In genomic region chr7:81554369-81554768, GRCm38 (mm10) we compare ENCODE assay signal across 10 mouse cellular contexts. TPM values are rescaled to one million over a fixed set of nuclear protein-coding genes. Genes with fewer than 3 reads are reported as not detected.
DNase-seq lines count a peak whose midpoint lies in the region; ATAC-seq and TF ChIP-seq lines count a peak whose summit lies in the region.
"Had no signal": no experiment of that assay in that cellular context is flagged by ENCODE, and none has a peak within 500 bp of the region (broad histone marks: within the 10 kb centered on the region; RNA-seq: fewer than 3 reads in every experiment).

No protein-coding gene starts in this region.

- ATAC-seq in hindbrain, embryonic 14.5 days (ENCODE audit: low FRiP score) = no peak
- ATAC-seq in hindbrain, embryonic 16.5 days = no peak

- H3K9me3 ChIP-seq in hindbrain, embryonic 14.5 days (ENCODE audit: control insufficient read depth, low read length) = no peaks in the 10 kb centered on the region
- H3K9me3 ChIP-seq in hindbrain, embryonic 16.5 days (ENCODE audit: control insufficient read depth, low read length) = no peaks in the 10 kb centered on the region
- no peaks in the 10 kb centered on the region for H3K9me3 ChIP-seq in MEL (replicated peaks; ENCODE audit: insufficient read depth, low read length)
- H3K9me3 ChIP-seq: embryonic facial prominence, embryonic 15.5 days had no signal

- no peak overlapping the region for H3K4me3 ChIP-seq in hindbrain, embryonic 14.5 days (replicated peaks; ENCODE audit: low read length)
- no peak overlapping the region for H3K4me3 ChIP-seq in hindbrain, embryonic 16.5 days (ENCODE audit: low read length)
- H3K4me3 ChIP-seq in MEL (ENCODE audit: control insufficient read depth in 1 of 2, insufficient read depth in 1 of 2, low read depth in 2 of 2, low read length in 2 of 2) = no peak overlapping the region
- H3K4me3 ChIP-seq: embryonic facial prominence, embryonic 15.5 days had no signal

- TF ChIP-seq CTCF in MEL (IDR thresholded peaks at IDR 0.05 in 2 of 3, conservative IDR thresholded peaks at IDR 0.05 in 1 of 3; ENCODE audit: control insufficient read depth in 1 of 3, insufficient read depth in 1 of 3, low read depth in 2 of 3, low read length in 3 of 3, poor library complexity in 1 of 3, severe bottlenecking in 1 of 3) = peak; percentile 71 to 91 (median 89)

- TF ChIP-seq EP300 in MEL (IDR thresholded peaks at IDR 0.05; ENCODE audit: low read depth in 1 of 2, low read length in 2 of 2) = no peak

- no peaks in the 10 kb centered on the region for H3K36me3 ChIP-seq in hindbrain, embryonic 14.5 days (replicated peaks; ENCODE audit: control insufficient read depth, insufficient read depth)
- no peaks in the 10 kb centered on the region for H3K36me3 ChIP-seq in hindbrain, embryonic 16.5 days (ENCODE audit: control insufficient read depth, insufficient read depth, low read length)
- no peaks in the 10 kb centered on the region for H3K36me3 ChIP-seq in MEL (ENCODE audit: control insufficient read depth in 1 of 2, insufficient read depth in 2 of 2, low read length in 2 of 2)
- H3K36me3 ChIP-seq: embryonic facial prominence, embryonic 15.5 days had no signal

- H3K4me1 ChIP-seq in hindbrain, embryonic 14.5 days (replicated peaks; ENCODE audit: control insufficient read depth, insufficient read depth, low read length) = no peaks in the 10 kb centered on the region
- H3K4me1 ChIP-seq in hindbrain, embryonic 16.5 days (ENCODE audit: control insufficient read depth, insufficient read depth, low read depth, low read length) = no peaks in the 10 kb centered on the region
- no peaks in the 10 kb centered on the region for H3K4me1 ChIP-seq in MEL (ENCODE audit: control insufficient read depth in 1 of 2, insufficient read depth in 2 of 2, low read length in 2 of 2)
- H3K4me1 ChIP-seq: embryonic facial prominence, embryonic 15.5 days had no signal

- DNase-seq in hindbrain, embryonic 14.5 days (ENCODE audit: low spot score) = peak; percentile 60
- DNase-seq in A20 (ENCODE audit: low read depth, low spot score) = peak; percentile 59
- peak; percentile 74 for DNase-seq in MEL (ENCODE audit: low read depth, low spot score)
- peak; percentile 64 to 70 for DNase-seq in kidney, postnatal 4 days
- DNase-seq in thymus, postnatal 14 days = peak; percentile 48
- no peak for DNase-seq in ovary, postnatal 14 days (ENCODE audit: low spot score)
- no peak for DNase-seq in layer of hippocampus, postnatal 25 days (ENCODE audit: extremely low spot score in 1 of 2, low spot score in 1 of 2)

- H3K9ac ChIP-seq in hindbrain, embryonic 14.5 days = no peak overlapping the region
- H3K9ac ChIP-seq in hindbrain, embryonic 16.5 days (ENCODE audit: low read depth, low read length) = no peak overlapping the region
- H3K9ac ChIP-seq in MEL (ENCODE audit: control insufficient read depth, low read depth, low read length, poor library complexity, severe bottlenecking) = no peak overlapping the region
- H3K9ac ChIP-seq: embryonic facial prominence, embryonic 15.5 days had no signal

- no peak overlapping the region for H3K27ac ChIP-seq in hindbrain, embryonic 14.5 days
- no peak overlapping the region for H3K27ac ChIP-seq in hindbrain, embryonic 16.5 days (ENCODE audit: low read depth, low read length)
- no peak overlapping the region for H3K27ac ChIP-seq in MEL (ENCODE audit: control insufficient read depth, low read depth, low read length)
- H3K27ac ChIP-seq: embryonic facial prominence, embryonic 15.5 days had no signal

- no peak overlapping the region for H3K4me2 ChIP-seq in hindbrain, embryonic 14.5 days (replicated peaks)
- no peak overlapping the region for H3K4me2 ChIP-seq in hindbrain, embryonic 16.5 days (ENCODE audit: low read length)
- H3K4me2 ChIP-seq: embryonic facial prominence, embryonic 15.5 days had no signal

- TF ChIP-seq RAD21 in MEL (IDR thresholded peaks at IDR 0.05; ENCODE audit: low read depth, low read length) = peak; percentile 90

- H3K79me2 ChIP-seq in MEL (ENCODE audit: control insufficient read depth, insufficient read depth, low read length, poor library complexity) = no peaks in the 10 kb centered on the region

- whole genome bisulfite sequencing in hindbrain, embryonic 14.5 days = 75% methylated on average over 2 of the region's 2 CpGs
- 87% methylated on average over 2 of the region's 2 CpGs for WGBS in hindbrain, embryonic 16.5 days

- no peaks in the 10 kb centered on the region for H3K27me3 ChIP-seq in hindbrain, embryonic 14.5 days (ENCODE audit: control insufficient read depth, insufficient read depth, low read length)
- no peaks in the 10 kb centered on the region for H3K27me3 ChIP-seq in hindbrain, embryonic 16.5 days (replicated peaks; ENCODE audit: control insufficient read depth, insufficient read depth, low read length)
- no peaks in the 10 kb centered on the region; a peak in 2 of 4 replicates for H3K27me3 ChIP-seq in MEL (ENCODE audit: control insufficient read depth in 1 of 2, insufficient read depth in 2 of 2, low read length in 2 of 2)
- H3K27me3 ChIP-seq: embryonic facial prominence, embryonic 15.5 days had no signal

- TF ChIP-seq POLR2A in MEL (IDR thresholded peaks at IDR 0.05; ENCODE audit: control insufficient read depth in 1 of 2, insufficient read depth in 1 of 2, low read depth in 1 of 2, low read length in 2 of 2, poor library complexity in 1 of 2) = no peak

TF ChIP-seq in MEL, 35 proteins besides CTCF, POLR2A, EP300 and RAD21:
- TF ChIP-seq TCF12 (IDR thresholded peaks at IDR 0.05; ENCODE audit: low read depth, low read length) (no peak), ZC3H11A (IDR thresholded peaks at IDR 0.05; ENCODE audit: low read depth, low read length) (peak; percentile 84), SMC3 (IDR thresholded peaks at IDR 0.05; ENCODE audit: low read depth, low read length) (peak; percentile 92)

RNA-seq across cellular contexts. Expression of gene Fsd2, which starts 12.4 kb away (rescaled TPM):
- polyA plus RNA-seq in hindbrain, embryonic 14.5 days (2014; fragmentation: Nextera tagmentation; extraction: Ambion mirVana) = 0.10 and 0.21 TPM in 2 replicates
- polyA plus RNA-seq in hindbrain, embryonic 16.5 days (2015; fragmentation: Nextera tagmentation; extraction: Ambion mirVana) = 0.15 and 0.57 TPM in 2 replicates
- not detected in 2 replicates for total RNA-seq in MEL (2012; rRNA removed)
- polyA plus RNA-seq in MEL (2012; ENCODE audit: insufficient read depth in 1 of 2, insufficient read length in 2 of 2, low read depth in 1 of 2, low replicate concordance in 2 of 2, missing spikeins in 1 of 2) = under 1 TPM in 1 of 2 experiments, not detected in 1; 0.03 TPM
- under 1 TPM; 0.23 to 0.34 TPM for total RNA-seq in layer of hippocampus, postnatal 25 days (2021)

RNA-seq across cellular contexts. Expression of gene Whamm, which starts 16.7 kb away (rescaled TPM):
- polyA plus RNA-seq in hindbrain, embryonic 14.5 days (2014; fragmentation: Nextera tagmentation; extraction: Ambion mirVana) = 8.5 and 9.9 TPM in 2 replicates
- polyA plus RNA-seq in hindbrain, embryonic 16.5 days (2015; fragmentation: Nextera tagmentation; extraction: Ambion mirVana) = 2.0 and 6.0 TPM in 2 replicates
- 9.4 and 11.1 TPM in 2 replicates for total RNA-seq in MEL (2012; rRNA removed)
- 10 to 100 TPM in 1 of 2 experiments, not detected in 1; 22.9 TPM for polyA plus RNA-seq in MEL (2012; ENCODE audit: insufficient read depth in 1 of 2, insufficient read length in 2 of 2, low read depth in 1 of 2, low replicate concordance in 2 of 2, missing spikeins in 1 of 2)
- total RNA-seq in layer of hippocampus, postnatal 25 days (2021) = 10 to 100 TPM; 14.4 to 20.3 TPM

RNA-seq across cellular contexts. Expression of gene BC048679, which starts 56.3 kb away (rescaled TPM):
- polyA plus RNA-seq in hindbrain, embryonic 14.5 days (2014; fragmentation: Nextera tagmentation; extraction: Ambion mirVana) = not detected in 2 replicates
- polyA plus RNA-seq in hindbrain, embryonic 16.5 days (2015; fragmentation: Nextera tagmentation; extraction: Ambion mirVana) = not detected in 2 replicates
- not detected in 2 replicates for total RNA-seq in MEL (2012; rRNA removed)
- polyA plus RNA-seq in MEL (2012; ENCODE audit: insufficient read depth in 1 of 2, insufficient read length in 2 of 2, low read depth in 1 of 2, low replicate concordance in 2 of 2, missing spikeins in 1 of 2) = not detected
- not detected for total RNA-seq in layer of hippocampus, postnatal 25 days (2021)
- polyA plus RNA-seq: embryonic facial prominence, embryonic 15.5 days; liver, embryonic 16.5 days had no signal

Comparison
In these comparisons a context has a peak if more than half of its experiments do, and no peak if none do; other contexts are left out.
1. DNase-seq: peak in hindbrain, embryonic 14.5 days (single experiment), A20 (single experiment), MEL (single experiment), kidney, postnatal 4 days (2 of 2) and thymus, postnatal 14 days (single experiment); none in ovary, postnatal 14 days (single experiment) and layer of hippocampus, postnatal 25 days (0 of 2).